Mouse (Mus musculus) gastrocnemius, postnatal 10 days (tissue): ENCODE results near the gene Polr2a. TPM values are rescaled to one million over a fixed set of nuclear protein-coding genes. Genes with fewer than 3 reads are reported as not detected.
"Not testable (repeated sequence)": the region's sequence is repeated elsewhere in the genome, so short reads cannot be mapped to it uniquely, and the experiment has no call there.

Source experiments
- DNase-seq: peaks from one replicate; pipeline ENCODE4 v3.0.0; 2021; ENCODE audit warnings: mixed read lengths
- total RNA-seq, 2 experiments: library from RNA; stranded (reverse); gene quantifications; 2 replicates each; pipeline ENCODE4 v1.2.3; 2021

The Polr2a gene
- total RNA-seq, 2 experiments from 2014 or later: 45.9 to 49.4 TPM

GRCm38 (mm10) chr11:69706775-69707479, 51.5 kb downstream of the Polr2a start:
- peak; percentile 80 for DNase-seq

- no peak for DNase-seq
These were observed 53.8 kb downstream of the Polr2a start for GRCm38 (mm10) chr11:69704613-69705010.

- no peak for DNase-seq
These were observed 54.4 kb downstream of the Polr2a start for GRCm38 (mm10) chr11:69703814-69704612.

- not testable (repeated sequence) for DNase-seq
These were observed 55.1 kb downstream of the Polr2a start for GRCm38 (mm10) chr11:69703381-69703780.

- not testable (repeated sequence) for DNase-seq
These were observed 55.6 kb downstream of the Polr2a start for GRCm38 (mm10) chr11:69702886-69703285.

- no peak for DNase-seq
These were observed 58.8 kb downstream of the Polr2a start for GRCm38 (mm10) chr11:69699595-69699994.

GRCm38 (mm10) chr11:69698574-69698973, 59.9 kb downstream of the Polr2a start:
- no peak for DNase-seq

- DNase-seq: no peak
These were observed 61.0 kb downstream of the Polr2a start for GRCm38 (mm10) chr11:69697396-69697795.

GRCm38 (mm10) chr11:69695361-69696181, 62.9 kb downstream of the Polr2a start, which contains the start of the genes Tnfsf12 and Tnfsfm13:
Tnfsf12 (minus strand) TSS chr11:69695849.
Tnfsfm13 (minus strand) TSS chr11:69696098.
- peak; percentile 76 for DNase-seq

GRCm38 (mm10) chr11:69695046-69695360, 63.4 kb downstream of the Polr2a start:
- no peak for DNase-seq

GRCm38 (mm10) chr11:69693421-69693965, 64.9 kb downstream of the Polr2a start:
- no peak for DNase-seq

GRCm38 (mm10) chr11:69692863-69693262, 65.6 kb downstream of the Polr2a start:
- no peak for DNase-seq

GRCm38 (mm10) chr11:69692196-69692811, 66.1 kb downstream of the Polr2a start:
- DNase-seq: no peak

GRCm38 (mm10) chr11:69689891-69690290, 68.5 kb downstream of the Polr2a start:
- no peak for DNase-seq

- DNase-seq: no peak
These were observed 71.4 kb downstream of the Polr2a start for GRCm38 (mm10) chr11:69687061-69687460.

GRCm38 (mm10) chr11:69686377-69686776, 72.1 kb downstream of the Polr2a start:
- DNase-seq: peak; percentile 92

GRCm38 (mm10) chr11:69685526-69686148, 72.8 kb downstream of the Polr2a start, which contains the start of gene Tnfsf13:
Tnfsf13 (minus strand) TSS chr11:69685784.
- DNase-seq: peak; percentile 71

- no peak for DNase-seq
These were observed 73.5 kb downstream of the Polr2a start for GRCm38 (mm10) chr11:69684936-69685335.

- peak; percentile 29 for DNase-seq
These were observed 74.2 kb downstream of the Polr2a start for GRCm38 (mm10) chr11:69684128-69684745.
